8 mouse cellular contexts compared by ENCODE assay signal in the genomic region with DNA sequence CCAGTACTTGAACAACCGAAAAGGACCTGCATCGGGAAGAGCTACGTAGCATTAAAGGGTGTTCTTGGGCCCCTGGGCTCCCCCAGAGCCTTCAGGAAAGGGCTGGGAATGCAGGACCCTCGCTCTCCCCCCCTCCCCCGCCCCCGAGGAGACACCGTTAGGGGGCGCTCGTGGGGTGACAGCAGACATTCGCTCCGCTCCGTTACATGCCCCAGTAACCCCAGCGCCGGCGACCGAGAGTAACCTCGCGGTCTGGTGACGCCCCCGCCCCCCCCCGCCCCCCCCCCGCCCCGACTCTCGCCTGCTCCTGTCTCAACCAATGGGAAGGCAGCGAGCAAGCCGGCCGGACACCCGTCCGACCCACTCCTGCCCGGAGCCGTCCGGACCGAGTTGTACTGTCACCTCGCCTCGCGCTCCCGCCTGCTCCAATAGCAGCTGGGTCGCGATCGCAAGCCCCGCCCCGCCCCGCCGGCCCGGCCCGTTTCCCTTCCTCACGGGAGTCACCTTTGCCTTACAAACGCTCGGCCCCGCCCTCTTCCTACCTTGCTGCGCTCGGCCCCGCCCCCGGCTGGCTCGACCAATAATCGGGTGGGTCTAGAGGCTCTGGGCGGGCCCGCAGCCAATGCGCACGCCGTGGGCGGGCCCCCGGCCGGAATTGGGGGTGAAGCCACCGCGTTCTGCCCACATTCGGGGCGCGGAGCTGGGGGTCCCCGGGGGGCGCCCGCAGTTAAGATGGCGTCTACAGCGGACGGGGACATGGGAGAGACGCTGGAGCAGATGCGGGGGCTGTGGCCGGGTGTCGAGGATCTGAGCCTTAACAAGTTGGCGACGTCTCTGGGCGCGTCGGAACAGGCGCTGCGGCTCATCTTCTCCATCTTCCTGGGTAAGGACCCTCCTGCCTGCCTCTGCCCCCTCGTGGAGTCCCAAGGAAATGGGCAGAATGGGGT. TPM values are rescaled to one million over a fixed set of nuclear protein-coding genes. Genes with fewer than 3 reads are reported as not detected.
DNase-seq lines count a peak whose midpoint lies in the region; ATAC-seq lines count a peak whose summit lies in the region.

Gene Lpcat3, plus strand, starts transcription at position 551 of the 947 bp plus-strand sequence.

- H3K4me3 ChIP-seq in hindbrain, embryonic 14.5 days (replicated peaks; ENCODE audit: low read length) = peak within 1 kb of the TSS; percentile 65

- no peaks in the 10 kb centered on the region for H3K36me3 ChIP-seq in hindbrain, embryonic 14.5 days (replicated peaks; ENCODE audit: control insufficient read depth, insufficient read depth)

- peak; percentile 98 for ATAC-seq in hindbrain, embryonic 14.5 days (ENCODE audit: low FRiP score)

- DNase-seq in R1 (ENCODE audit: low read depth, low spot score) = peak; percentile 99
- peak; percentile 99 to 100 for DNase-seq in cerebellum, postnatal 25 days
- DNase-seq in frontal cortex, postnatal 25 days (ENCODE audit: low spot score in 2 of 2) = peak; percentile 97
- DNase-seq in hindbrain, embryonic 14.5 days (ENCODE audit: low spot score) = peak; percentile 95
- peak; percentile 96 to 97 for DNase-seq in layer of hippocampus, postnatal 36 days
- DNase-seq in lung, postnatal 36 days = peak; percentile 99
- DNase-seq in retina, postnatal 1 day = peak; percentile 98
- peak; percentile 98 for DNase-seq in urinary bladder, adult 18-20 months (ENCODE audit: low spot score in 2 of 2)

- peaks cover 11% of the 10 kb centered on the region; the same call in 1 of the 2 replicates for H3K4me1 ChIP-seq in hindbrain, embryonic 14.5 days (replicated peaks; ENCODE audit: control insufficient read depth, insufficient read depth, low read length)

- under 1% methylated on average over 68 of the region's 87 CpGs for WGBS in hindbrain, embryonic 14.5 days

- H3K9ac ChIP-seq in hindbrain, embryonic 14.5 days = peak within 1 kb of the TSS; percentile 71

- H3K27ac ChIP-seq in hindbrain, embryonic 14.5 days = peak within 1 kb of the TSS; percentile 84

- H3K9me3 ChIP-seq in hindbrain, embryonic 14.5 days (ENCODE audit: control insufficient read depth, low read length) = no peaks in the 10 kb centered on the region

- peak within 1 kb of the TSS; percentile 71 for H3K4me2 ChIP-seq in hindbrain, embryonic 14.5 days (replicated peaks)

- H3K27me3 ChIP-seq in hindbrain, embryonic 14.5 days (ENCODE audit: control insufficient read depth, insufficient read depth, low read length) = no peaks in the 10 kb centered on the region

RNA-seq across cellular contexts. Expression of gene Lpcat3, which starts in this region (rescaled TPM):
- 42.4 and 42.9 TPM in 2 replicates for polyA plus RNA-seq in hindbrain, embryonic 14.5 days (2014; fragmentation: Nextera tagmentation; extraction: Ambion mirVana)
- total RNA-seq in layer of hippocampus, postnatal 36 days (2021) = 10 to 100 TPM; 27.1 to 33.5 TPM

Comparison
In these comparisons a context has a peak if more than half of its experiments do, and no peak if none do; other contexts are left out.
1. Peak in every context shown above with its lines: DNase-seq, ATAC-seq, H3K4me3 ChIP-seq and H3K27ac ChIP-seq.